Mouse (Mus musculus) left cerebral cortex, postnatal 14 days (tissue): Measurements from ENCODE around the gene Taok3. TPM values are rescaled to one million over a fixed set of nuclear protein-coding genes. Genes with fewer than 3 reads are reported as not detected.

Experiments used
- DNase-seq, 2 experiments: peaks; one replicate each; pipeline ENCODE4 v3.0.0; 2021 to 2022; ENCODE audit warnings: low spot score in 2 of 2, mixed read lengths in 1 of 2
- intact Hi-C: fragments of 180-260 bp; cut with DNase I; formaldehyde crosslinking; loops from one replicate; pipeline ENCODE4 v1.15.1; 2025
- total RNA-seq, 2 experiments: library from RNA; stranded (reverse); gene quantifications; 2 replicates each; pipeline ENCODE4 v1.2.3; 2021

Taok3 gene
- total RNA-seq, 2 experiments from 2014 or later: 62.8 to 66.1 TPM

DNA sequence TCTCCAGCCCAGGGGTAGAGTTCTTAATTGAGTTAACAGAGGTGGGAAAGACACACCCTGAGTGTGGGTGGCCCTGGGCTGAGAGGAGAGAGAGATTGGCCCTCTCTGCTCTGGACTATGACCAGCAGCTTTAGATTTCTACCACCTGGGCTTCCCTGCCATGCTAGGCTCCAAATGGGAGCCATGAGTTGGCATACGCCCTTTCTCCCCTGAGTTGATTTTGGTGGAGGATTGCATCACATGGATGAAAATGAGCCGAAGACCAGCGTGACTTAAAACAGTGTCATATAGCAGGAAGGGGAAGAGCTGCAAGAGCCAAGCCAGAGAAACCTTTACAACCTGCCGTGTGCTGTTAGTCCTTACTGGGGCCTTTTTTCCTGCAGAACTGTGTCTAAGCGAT, 44.6 kb downstream of the Taok3 start:
- intact Hi-C loops: no loop called here
- DNase-seq: no peak

DNA sequence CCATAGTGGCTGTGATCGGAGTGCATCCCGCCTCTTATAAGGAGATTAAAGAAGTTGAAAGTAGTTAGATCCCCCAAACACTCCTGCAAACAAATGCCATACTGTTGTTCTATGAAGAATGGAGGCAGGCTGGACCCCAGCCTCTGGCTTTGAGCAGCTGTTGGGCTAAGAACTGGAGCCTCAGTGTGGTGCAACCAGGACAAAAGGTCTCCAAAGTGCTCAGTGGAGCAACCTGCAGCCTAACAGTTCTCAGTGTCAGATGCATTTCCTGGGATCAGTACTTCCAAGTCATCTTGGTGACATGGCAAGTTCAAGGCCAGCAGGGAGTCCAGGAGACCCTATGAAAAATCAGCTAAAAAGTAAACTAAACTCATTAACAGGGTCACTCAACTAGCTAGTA, 45.0 kb downstream of the Taok3 start:
- intact Hi-C loops: no loop called here
- DNase-seq: no peak

DNA sequence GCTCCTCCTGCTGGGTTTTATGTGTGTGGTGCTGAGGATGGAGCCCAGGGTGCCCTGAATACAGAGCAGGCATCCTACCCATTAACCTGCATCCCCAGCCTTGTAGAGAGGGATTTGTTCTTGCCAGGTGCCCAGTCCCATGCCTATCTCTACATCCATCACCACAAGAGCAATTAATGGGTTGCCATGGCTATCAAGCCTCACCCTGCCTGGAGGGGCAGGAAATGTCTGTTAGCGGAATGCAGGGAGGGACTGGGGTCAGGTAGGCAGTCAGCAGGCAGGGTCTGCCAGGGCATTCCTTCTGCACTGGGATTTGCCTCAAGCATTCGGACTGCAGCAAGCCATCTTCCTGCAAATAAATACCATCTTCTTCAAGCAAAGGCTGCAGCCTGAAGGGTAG, 46.0 kb downstream of the Taok3 start:
- DNase-seq: no peak
- intact Hi-C loops: no loop called here

DNA sequence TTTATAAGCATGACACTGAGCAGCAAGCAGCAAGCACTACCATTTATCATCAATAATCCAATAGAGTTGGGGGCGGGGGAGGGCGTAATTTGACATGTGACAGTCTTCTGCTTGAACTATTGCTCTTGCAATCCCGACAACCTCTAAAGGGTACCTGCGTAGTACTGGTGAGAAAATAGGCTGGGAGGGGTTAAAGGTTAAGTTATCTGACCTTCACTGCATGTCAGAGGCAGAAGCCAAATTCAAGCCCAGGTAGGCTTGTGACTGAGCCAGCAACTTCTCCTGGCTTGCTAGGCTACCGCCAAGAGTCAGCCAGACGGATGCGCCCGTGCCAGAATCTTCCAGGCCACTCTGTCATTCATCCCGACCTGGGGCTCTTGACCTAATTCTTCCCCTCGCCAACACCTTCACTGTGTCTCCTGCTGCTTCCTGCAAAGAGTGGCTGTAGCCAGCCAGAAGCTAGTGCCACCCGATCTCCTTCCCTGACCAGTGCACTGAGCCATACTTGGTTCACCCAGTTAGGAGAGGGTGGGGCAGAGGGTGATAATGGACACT, 47.0 kb downstream of the Taok3 start:
- no peak for DNase-seq
- intact Hi-C loops: no loop called here

DNA sequence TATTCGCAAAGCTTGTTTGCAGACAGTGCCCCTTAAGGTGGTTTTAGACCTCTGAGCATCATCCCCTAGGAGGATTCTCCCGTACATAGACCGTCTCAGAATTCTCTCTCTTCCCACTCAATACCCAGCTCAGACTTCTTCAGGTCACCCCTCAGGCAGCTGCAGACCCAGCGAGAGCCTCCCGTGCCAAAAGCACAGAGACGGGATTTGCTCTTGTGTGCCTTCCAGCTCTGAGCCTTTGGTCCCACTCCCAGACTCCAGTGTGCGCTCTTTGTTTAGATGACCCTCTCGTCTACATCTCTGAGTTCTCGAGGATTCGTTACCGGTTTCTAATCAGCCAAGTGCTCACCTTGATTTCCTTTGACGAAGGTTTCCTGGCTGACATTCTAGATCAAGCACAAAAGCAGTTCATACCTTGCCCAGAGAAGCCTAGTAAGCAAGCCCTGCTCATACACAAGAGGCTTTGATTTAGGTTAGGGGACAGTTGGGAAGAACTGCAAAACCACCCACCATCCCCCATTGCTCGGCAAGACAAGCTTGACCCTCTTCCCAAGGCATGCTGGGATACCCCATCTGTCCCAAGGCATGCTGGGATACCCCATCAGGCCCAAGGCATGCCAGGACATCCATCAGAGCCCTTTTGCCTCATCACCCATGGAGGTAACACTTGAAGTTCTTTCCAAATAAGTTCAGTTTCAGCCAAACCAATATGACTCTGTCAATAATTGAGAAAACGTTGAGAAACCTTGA, 48.6 kb downstream of the Taok3 start:
- intact Hi-C loops: no loop called here
- DNase-seq: no peak

DNA sequence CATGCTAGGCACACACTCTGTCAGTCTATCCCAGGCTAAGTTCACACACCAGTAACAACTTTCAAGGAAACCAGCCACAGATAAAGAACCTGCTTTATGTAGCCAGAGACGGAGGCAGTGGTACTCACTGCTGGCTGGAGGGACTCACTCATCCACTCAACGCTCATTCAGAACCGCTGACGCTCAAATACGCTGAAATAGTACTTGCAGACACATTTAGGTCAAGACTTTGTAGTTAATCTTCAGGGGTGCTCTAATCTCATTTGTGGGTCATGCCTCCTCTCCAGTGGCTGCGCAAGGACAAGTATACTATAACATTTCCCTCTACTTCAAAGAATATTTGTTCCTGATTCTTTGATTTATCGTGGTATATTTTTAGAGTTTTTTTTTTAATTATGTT, 54.1 kb downstream of the Taok3 start:
- intact Hi-C loops: no loop called here

DNA sequence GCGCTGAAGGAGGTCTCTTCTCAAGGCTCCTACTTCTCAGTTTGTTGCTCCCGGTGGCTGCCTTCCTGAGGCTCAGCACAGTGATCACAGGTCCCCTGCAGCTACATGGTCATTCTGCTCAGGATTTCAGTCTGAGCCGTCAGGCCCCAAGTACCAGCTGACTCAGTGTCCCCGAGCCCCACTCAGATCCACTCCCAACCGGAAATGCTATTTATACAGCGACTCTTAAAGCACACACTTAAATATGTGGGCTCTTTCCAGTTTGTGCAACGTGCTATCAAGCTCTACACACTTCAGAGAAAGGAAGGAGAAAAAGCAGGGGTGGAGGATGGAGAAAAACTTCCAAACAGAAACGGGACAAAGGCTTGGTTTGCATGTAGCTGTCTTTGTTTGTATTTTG, 56.0 kb downstream of the Taok3 start:
- intact Hi-C loops: no loop called here
- DNase-seq: no peak

More for the DNA sequence above, 54.1 kb downstream of the Taok3 start:
- no peak for DNase-seq

DNA sequence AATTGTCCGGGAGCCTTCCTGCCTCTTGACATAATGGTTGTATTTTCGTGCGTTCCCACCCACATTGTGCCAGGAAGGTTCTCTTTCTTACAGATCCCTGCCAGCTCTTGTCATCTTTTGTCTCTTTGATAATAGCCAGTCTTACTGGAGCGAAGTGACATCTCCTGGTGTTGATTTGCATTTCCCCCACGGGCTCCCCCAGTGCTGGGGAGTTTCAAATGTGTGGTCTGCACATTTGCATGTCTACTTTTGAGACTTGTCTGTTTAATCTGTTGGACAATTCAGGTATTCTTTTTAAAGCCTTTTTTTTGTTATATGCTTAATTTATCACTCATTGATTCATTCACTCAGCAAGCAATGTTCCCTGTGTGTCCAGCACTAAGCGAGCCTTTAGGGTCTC, 58.1 kb downstream of the Taok3 start:
- intact Hi-C loops: no loop called here
- DNase-seq: no peak

DNA sequence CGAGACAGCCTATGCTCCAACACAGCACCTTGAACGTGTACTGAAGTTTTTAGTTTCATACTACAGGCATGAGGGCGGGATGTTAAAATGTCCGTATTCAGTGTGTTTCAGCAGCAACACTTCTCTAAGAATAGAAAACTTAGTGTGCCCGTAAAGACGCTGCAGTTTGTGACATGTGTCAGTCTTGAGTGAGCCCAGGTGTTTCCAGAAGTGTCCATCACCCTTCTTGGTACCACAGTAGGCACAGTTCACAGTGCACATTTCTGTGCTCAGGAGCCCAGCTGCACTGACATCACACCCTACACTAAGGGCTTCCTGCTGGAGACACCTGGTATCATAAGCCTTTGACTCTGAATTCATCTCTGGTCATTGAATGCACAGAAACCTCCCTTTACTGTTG, 58.6 kb downstream of the Taok3 start:
- intact Hi-C loops: no loop called here
- no peak for DNase-seq

DNA sequence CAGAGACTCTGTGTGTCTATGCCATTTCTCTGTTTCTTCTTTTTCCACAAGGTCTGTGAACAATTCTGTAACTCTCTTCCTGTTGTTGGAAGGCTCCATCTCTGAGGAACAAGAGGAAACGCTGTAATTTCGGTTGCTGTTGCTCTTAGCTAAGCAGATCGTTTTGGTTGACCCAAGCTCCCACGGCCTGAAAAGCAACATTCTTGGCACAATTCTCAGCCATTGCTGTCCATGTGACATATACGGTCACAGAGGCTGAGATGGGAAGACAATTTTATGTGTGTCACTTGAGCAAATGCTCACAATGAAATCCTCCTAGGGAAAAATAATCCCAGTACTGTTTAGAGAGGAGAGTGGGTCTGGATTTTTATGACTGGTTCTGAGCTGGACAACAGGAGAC, 62.0 kb downstream of the Taok3 start:
- no peak for DNase-seq
- intact Hi-C loops: no loop called here

DNA sequence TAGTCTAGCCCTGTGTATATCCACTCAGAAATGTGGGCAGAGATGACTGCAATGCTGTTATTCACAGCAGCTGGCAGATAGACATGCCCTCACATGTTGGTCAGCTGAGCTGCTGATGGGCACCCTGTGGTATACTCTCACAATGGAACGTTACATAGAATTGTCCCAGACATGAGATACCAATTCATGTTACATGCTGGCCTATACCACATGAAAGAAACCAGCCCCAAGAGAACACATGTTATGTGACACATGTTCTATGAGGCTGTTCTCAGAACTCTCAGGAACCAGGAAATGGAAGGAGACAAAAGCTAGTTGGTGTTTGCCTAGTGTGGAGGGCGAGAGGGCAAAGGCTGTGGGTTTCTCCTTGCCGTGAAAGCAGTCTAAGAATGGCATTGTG, 62.5 kb downstream of the Taok3 start:
- intact Hi-C loops: no loop called here
- no peak for DNase-seq

DNA sequence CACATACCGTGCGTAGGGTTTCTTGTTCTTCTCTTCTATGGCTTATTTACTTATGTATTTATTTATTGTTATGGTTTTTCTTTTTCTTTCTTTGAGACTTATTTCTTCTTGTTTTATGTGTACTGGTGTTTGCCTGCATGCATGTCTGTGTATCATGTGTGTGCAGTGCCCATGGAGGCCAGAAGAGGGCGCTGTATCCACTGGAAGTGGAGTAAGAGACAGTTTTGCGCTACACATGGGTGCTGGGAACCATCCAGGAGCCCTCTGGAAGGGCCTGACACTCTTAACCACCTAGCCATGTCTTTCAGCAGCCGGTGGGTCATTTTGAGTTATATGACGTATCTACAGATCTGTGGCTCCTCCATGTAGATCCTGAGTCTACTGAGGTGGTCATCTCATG, 64.9 kb downstream of the Taok3 start:
- no peak for DNase-seq
- intact Hi-C loops: loop anchor here (2.0 kb wide), 1 partner anchor 38 kb away; no protein-coding TSS in a partner anchor

DNA sequence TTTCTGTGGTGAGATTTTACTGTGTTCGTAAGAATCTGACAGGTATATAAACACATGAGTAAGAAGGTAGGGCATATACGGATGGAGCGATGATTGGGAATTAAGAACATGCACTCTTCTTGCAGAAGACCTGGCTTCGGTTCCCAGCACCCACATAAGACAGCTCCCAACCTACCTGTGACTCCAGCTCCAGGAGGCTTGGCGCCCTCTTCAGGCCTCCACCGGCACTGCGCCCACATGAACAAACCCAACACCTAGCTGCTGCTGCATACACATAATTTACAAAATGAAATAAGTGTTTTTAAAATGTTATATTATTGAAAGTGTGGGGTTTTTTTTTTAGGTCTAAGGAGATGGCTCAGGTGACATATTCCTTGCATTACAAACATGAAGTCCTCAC, 65.7 kb downstream of the Taok3 start:
- intact Hi-C loops: loop anchor here (2.0 kb wide), 1 partner anchor 37 kb away; no protein-coding TSS in a partner anchor
- DNase-seq: no peak

DNA sequence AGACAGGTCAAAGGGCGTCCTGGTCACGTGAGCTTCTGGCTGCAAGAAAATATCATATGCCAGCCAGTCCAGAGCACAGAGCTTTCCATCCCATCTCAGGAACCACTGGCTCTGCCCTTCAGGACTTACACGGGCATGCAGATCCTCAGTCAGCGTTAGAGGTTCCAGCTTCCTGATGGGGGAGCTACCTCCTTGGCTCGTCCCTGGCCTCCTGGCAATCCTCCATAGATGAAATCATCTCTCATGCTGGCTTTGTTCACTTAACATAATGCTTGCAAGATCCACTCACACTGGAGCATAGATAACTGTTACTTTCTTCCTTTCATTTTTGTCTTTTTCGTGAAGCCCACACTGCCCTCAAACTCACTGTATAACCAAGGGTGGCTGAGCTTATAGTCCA, 72.1 kb downstream of the Taok3 start:
- intact Hi-C loops: no loop called here
- DNase-seq: no peak

DNA sequence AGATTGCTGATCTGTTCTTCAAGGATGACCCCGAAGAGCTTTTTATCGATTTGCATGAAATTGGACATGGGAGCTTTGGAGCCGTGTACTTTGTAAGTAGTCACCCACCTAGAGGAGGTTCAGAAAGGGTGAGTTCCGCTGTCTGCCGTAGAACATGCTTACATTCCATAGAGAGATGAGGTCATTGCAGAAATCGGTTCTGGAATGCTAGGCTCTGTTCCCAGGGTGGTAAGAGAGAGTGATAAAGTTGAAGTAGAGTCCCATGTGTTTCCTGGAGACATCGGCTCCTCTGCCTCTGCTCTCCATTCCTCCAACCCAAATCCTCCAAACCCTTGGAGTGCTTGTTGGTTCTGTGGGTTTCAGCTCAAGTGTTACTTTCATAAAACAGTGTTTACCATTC, 73.8 kb downstream of the Taok3 start:
- intact Hi-C loops: no loop called here
- no peak for DNase-seq

DNA sequence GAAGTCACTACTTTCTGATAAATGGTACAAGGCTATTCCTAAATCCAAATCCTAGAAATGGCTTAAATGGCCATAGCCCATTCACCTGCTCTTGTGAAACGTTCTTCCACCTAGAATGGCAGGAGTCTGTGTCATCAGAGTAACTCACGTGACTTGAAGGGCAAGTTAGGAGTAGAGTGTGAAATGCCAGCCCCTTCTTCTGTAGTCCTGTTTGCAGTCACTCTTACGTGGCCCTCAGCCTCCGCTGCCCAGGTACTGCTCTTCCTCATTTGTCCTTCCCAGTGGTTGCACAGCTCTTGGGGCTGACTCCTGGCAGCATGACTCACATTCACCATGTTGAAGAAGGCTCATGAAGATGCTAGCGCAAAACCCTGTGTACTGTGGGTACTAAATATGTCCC, 74.7 kb downstream of the Taok3 start:
- no peak for DNase-seq
- intact Hi-C loops: no loop called here

DNA sequence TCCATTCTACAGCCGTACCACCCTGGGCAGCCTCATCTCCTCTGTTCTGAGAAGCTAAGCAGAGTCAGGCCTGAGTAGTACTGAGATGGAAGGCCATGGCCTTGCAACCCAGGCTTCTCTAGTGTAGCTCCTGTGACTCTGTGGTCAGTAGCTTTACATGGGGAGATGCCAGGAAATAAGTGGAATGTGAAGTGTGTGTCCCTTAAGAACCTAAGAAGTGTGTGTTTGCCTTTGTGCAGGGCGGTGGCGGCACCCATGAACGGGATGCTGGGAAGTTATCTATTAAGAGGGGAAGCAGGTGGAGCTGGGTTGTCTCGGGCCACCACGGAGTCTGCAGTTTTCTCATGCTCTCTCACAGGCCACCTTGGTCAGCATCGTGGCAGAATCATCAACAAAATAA, 76.6 kb downstream of the Taok3 start:
- intact Hi-C loops: no loop called here
- DNase-seq: no peak

DNA sequence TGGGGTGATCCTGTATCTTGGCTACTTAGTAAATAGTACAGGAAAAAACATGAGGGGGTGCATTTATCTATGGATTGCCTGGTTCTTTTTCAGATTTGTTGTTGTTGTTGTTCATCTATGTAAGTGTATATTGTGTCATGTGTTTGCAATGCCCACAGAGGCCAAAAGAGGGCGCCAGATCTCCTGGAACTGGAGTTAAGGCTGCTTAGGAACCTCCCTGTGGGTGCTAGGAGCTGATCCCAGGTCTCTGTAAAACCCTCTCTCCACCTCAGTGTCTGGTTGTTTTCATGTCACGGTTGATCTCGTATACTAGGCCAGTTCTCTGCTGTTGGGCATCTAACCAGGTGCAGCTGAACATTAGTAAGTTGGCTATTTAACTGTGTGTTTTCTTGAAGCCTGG, 78.5 kb downstream of the Taok3 start:
- intact Hi-C loops: no loop called here
- DNase-seq: no peak

DNA sequence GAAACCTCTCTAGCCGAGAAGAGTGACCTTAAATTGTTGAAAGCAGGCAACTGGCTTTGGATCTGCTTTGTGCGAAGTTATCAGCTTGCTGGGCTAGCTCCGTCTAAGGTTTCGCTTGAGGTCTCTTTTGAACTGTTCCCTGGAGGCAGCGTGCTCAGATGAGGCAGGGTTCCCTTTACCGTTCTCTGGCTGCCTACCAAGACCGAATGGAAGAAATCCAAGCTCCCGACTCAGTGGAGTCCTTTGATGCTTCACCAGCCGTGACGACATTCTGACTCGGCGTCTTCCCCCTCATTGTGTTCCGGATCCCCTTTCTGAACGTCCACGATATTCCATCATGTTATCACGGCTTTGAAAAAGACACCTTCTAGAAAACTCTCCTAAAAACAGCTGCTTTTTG, 87.4 kb downstream of the Taok3 start:
- intact Hi-C loops: no loop called here
- peak in 1 of 2 experiments; percentile 29 for DNase-seq

DNA sequence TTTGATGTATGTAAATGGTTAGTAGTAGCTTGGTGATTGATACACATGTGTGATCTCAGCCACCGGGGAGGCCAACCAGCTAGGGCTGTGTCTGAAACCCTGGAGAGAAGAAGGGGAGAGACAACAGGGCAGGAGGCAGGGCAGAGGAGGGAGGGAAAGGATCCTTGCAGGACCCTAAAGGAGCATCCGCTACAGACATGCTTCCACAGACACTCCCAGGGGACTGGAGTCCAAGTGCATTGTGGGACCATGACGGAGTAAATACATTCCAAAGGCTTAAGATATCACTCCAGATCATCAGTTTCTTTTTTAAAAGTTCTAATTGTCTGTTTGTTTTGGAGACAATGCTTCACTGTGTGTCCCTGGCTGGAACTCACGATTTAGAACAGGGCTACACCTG, 94.1 kb downstream of the Taok3 start:
- intact Hi-C loops: no loop called here
- no peak for DNase-seq

DNA sequence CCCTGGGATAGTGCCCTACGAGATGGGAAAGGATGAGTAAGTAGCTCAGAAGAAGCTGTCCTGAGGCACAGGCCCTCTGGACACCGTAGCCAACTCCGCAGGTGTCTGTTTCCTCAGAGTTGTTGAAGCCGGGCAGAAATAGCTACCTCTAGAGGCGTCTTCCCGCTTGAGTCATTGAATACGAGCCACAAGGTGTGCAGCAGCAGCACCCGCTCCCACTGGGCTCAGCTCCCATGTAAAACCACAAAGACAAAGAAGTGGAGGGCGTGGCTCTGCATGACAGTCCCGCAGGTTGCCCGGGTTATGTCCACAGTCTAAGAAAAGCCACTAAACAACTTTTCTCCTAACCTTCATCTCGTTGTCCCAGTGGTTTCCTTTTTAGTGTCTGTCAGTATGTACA, 111.1 kb downstream of the Taok3 start:
- intact Hi-C loops: no loop called here

DNA sequence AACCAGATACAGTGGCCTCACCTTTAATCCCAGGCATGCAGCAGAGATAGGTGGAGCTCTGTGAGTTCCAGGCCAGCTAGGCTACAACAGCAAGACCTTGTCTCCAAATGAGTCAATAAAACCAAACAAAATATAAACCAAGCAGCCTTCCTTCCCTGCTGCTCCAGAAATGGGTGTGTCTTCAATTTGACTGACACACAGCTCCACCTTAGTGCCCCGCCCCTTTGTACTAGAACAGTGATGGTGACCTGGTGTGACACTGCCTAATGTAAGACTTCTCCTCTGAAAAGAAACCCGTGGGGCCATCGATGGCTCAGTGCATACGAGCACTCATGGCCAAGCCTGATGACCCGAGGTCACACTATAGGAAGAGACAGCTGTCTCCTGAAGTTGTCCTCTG, 116.6 kb downstream of the Taok3 start:
- intact Hi-C loops: no loop called here
- no peak for DNase-seq

More for the DNA sequence above, 111.1 kb downstream of the Taok3 start:
- DNase-seq: no peak
